Mouse (Mus musculus) urinary bladder, adult 18-20 months (tissue): ENCODE measurements around the gene Pdzd7.
"Not testable (repeated sequence)": the region's sequence is repeated elsewhere in the genome, so short reads cannot be mapped to it uniquely, and the experiment has no call there.

Source experiments
- DNase-seq, 2 experiments: peaks; one replicate each; pipeline ENCODE4 v3.0.0; 2022; ENCODE audit warnings: low spot score in 2 of 2, mixed read lengths in 2 of 2

Gene Pdzd7

DNA sequence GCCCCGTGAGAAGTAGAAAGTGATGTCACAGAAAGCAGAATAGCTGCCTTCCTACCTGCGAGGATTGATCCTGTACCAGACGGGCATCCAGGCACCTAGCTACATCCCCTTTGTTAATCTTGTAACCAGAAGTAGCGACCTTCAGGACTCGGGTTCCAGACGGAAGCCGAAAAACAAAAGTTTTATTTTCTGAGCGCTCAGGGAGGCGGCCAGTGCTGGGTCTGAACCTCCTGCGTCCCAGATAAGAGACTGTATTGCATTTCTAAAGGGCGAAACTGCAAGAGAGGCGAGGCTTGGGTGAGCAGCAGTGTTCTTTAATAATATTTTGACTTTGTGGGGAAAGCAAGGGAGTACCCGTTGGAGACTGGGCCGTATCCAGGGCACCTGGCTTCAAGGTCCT, 13.3 kb upstream of the Pdzd7 start:
- no peak for DNase-seq

DNA sequence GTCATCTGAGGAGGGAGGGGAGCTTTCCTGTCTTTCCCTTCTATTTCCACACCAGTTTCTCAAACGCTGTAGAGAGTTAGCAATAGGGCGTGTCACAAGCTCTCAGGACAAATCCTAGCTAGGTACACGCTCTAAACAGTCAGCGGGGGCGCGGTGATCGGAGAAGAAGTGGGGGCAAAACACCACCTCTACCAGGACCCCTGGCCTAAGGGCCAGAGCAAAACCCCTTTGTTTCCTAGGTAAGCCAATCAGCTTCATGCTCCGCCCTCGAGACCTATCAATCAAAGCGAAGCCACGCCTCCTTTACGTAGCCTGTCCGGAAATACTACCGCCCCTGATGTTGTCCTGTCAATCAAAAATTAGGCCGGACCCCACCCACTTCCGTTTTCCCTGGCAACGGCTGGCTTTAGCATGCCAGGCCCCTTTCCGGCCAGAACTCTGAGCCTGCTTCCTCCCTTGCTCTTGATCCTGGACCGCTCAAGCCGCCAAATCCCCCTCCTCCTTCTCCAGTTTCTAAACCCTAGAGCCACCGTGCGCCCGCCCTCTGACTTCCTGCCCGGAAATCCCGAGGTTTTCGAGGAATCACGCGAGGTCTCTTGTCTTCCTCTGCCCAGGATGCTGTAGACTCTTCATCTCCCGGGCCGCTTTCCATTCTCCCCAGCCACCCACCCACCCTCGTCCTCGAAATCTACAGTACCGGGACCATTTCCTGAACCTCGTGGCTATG, 12.8 kb upstream of the Pdzd7 start:
- peak; percentile 89 to 94 for DNase-seq

DNA sequence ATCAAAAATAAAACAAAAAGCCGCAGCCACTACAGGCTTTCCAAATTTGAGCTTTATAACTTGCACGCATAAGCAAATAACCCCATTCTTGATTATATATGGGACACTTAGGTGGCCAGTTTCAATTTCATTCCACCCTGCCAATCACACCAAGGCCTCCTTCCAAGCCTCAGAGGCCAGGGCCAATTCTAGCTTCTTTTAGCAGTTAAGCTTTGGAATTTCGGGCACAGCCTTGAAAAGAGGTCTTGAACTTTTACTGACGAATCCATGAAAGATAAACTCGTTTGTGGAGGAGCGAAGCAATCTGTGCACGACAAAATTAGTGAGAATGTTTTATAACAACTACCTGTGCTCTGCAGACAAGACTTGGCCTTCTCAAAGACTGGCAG, 12.2 kb upstream of the Pdzd7 start:
- no peak for DNase-seq

DNA sequence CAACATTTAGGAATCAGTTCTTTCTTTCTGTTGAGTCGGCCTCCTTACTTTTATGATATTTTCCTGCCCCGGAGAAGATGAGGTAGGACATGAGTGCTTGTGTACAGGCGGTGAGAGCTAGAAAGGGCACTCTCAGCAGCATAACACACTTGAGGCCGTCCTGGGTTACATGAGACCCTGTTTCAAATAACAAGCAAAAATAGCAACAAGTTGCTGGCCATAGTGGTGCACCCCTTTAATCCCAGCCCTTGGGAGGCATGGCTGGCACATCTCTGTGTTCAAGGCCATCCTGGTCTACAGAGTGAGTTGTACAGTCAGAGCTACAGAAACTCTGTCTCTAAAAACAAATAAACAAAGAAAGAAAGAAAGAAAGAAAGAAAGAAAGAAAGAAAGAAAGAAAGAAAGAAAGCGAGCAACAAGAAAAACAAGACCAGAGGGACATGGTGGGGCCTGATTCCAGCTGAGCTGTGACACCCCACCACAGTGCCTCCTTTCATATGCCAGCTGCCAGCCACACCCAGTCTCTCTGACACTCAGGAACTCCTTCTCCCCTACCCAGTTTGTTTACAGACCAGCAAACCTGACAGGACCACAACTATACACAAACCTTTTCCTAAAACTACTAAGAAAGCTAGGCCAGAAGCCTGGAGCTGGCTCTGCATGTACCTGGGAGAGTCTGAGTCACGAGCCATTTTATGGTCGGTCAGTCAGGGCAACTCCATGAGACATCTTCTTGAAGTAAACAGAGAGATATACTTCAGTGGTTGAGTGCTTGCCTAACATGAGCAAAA, 11.6 kb upstream of the Pdzd7 start:
- DNase-seq, result no peak

DNA sequence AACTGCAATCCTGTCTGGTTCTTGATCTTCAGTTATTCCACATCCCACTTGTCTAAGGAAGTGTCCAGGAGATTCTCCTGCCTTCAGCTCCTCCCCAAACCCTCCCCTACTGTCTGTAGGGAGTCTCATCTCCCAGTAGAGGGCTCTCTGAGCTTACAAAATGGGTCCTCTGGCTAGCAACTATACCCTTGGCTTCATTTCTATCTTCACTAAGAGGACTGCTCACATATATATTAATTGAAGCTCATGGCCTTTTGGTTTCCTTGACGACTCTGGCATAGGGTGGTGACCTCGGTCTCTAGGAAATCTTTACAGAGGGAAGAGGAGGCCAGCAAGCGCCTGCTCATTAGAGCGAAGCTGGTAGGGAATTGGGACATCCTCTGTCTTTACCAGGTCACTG, 10.8 kb upstream of the Pdzd7 start:
- DNase-seq, result no peak

DNA sequence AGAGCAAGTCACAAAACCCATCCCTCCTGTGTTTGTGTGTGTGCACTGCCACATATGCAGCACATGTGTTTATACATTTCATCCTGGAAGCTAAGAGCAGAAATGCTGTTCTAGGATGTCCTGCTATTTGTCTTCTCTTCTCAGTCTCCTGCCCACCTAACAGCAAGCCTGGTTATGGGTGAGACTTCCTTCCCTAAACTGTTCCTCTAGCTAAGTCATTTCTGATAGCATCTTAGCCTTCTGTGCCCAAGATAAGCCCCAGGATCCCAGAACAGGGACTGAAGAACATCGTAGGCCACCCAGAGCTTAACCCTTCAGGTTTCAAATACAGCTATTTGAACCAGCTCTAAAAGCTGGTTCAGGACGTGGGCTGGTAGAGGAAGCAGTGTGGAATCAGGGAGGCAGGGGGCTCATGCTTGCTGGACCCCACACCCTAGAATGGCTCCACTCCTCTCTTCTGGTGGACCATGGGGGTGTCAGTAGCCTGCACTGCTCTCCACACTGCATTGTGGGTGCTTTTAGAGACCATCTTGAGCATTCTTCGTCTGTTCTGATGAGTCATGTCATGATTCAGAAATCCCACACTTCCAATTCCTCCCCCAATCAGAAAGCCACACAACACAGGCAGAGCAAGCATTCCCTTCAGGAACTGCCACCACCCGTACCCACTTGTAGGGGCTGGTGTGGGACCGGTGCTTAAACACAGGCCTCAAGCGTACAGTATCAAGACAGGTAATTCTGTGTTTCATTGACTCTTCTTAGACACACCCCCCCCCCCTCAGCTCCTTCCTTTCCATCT, 9.6 kb upstream of the Pdzd7 start:
- DNase-seq, result no peak

DNA sequence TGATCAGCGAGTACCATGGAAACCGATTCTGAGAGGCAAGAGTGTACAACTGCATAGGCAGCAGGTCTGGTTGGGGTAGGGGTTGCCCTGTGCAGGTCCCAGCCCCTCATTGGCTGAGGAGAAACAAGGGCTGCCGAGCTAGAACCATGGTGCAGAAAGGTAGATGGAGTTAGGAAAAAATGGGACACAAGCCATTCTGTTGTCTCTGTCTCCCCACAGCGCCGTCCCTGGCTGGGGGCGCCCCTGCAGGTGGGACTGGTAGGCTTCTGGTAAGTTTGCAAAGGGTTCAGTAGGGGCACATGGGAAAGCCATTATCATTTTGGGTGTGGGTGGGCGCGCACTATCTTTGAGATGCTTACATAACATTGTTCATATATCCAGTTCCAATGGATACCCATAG, 7.9 kb upstream of the Pdzd7 start:
- no peak for DNase-seq

DNA sequence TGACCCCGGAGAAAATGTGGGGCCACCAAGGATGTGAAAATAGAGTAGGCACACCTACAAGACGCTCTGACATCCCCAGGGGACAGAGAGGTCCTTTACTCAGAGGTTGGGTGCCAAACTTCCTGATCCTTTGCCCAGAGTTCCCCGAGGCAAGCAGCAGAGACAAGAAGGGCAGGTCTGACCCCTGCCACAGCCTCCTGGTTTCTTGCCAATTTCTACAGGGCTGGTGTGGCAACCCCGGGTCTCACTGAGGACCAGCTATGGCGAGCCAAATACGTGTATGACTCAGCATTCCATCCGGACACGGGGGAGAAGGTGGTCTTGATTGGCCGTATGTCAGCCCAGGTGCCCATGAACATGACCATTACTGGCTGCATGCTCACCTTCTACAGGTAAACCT, 4.0 kb upstream of the Pdzd7 start:
- no peak for DNase-seq

DNA sequence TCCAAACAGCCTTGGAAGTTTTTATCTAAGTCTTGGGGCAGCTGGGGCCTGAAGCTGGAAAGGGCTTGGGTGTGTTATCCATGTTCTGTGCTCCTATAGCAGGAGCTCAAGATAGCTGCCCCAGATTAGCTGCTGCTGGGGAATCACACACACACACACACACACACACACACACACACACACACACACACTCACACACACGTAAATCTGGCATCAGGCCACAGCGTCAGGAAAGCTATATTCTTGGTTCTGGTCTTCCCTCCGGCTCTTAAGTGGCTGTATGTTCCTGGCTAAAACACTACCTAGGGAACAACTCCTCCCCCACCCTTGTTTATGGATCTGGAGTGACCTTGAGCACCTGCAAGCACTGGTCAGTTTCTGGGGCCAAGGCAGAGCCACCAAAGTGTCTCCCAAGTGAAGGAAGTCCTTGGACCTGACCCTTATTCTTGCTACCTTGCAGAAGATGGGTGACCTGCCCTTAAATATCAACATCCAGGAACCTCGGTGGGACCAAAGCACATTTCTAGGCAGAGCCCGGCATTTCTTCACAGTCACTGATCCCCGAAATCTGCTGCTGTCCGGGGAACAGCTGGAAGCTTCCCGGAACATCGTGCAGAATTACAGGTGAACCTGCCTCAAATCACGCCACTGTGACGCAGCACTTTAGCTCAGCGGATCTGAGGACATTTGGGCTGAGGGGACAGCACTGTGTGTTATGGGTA, 3.3 kb upstream of the Pdzd7 start:
- no peak for DNase-seq

DNA sequence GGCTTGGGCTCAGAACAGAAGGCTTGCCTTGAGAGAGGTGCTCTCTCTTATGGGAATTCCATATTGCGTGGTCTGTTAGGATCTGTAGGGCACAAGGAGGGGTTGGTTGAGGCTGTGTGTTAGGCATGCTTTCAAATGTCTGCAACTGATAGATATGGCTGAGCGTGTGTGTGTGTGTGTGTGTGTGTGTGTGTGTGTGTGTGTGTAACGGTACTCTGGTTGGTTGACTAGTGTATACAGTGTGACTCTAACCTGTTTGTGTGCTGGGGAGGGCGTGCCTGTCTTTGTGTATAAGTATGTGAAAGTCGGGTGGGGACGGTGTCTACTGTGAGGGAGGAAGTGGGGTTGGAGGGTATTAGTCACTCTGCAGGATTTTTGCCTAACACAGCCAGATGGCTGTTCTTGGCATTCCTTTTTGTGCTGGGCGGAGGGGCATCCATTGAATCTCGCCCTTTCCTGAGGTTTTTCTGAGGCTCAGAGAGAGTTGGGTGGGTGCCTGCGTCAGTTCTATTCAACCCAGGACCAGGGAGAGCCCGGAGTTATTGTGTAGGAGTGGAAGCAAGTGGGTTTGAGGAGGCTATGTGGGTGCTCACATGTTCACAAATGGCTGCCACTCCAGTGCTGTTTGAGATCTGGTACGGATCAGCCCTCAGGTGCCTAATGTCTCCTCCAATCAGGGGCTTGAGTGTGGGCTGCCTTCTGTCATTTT, 2.6 kb upstream of the Pdzd7 start:
- DNase-seq, result peak; percentile 65 to 80

DNA sequence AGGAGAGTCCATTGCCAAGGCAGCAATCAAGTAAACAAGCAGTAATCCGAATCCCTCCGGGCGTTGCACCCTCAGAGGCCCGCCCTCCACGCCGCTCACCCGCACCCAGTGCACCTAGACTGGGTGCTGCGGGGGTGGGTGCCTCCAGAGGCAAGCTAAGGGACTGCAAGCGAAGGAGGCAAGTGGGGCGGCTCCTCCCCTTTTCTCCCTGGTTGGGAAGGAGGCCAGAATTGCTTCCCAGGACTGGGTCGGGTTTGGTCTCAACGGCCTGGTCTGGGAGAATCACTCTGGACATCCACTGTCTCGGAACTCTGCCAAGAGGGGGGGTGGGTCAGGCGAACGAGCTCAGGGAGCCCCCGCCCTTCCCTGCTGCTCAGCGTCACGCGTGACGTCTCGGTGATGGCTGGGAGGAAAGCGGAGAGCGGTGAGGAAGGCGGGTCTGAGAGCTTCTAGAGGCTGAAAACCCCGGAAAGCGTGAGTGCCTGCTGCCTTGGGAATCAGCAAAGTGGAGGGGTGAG, 2.0 kb upstream of the Pdzd7 start, which contains the start of gene Sfxn3:
Sfxn3 (plus strand) TSS at position 87 of the 518 bp plus-strand sequence.
- peak; percentile 88 to 92 for DNase-seq

DNA sequence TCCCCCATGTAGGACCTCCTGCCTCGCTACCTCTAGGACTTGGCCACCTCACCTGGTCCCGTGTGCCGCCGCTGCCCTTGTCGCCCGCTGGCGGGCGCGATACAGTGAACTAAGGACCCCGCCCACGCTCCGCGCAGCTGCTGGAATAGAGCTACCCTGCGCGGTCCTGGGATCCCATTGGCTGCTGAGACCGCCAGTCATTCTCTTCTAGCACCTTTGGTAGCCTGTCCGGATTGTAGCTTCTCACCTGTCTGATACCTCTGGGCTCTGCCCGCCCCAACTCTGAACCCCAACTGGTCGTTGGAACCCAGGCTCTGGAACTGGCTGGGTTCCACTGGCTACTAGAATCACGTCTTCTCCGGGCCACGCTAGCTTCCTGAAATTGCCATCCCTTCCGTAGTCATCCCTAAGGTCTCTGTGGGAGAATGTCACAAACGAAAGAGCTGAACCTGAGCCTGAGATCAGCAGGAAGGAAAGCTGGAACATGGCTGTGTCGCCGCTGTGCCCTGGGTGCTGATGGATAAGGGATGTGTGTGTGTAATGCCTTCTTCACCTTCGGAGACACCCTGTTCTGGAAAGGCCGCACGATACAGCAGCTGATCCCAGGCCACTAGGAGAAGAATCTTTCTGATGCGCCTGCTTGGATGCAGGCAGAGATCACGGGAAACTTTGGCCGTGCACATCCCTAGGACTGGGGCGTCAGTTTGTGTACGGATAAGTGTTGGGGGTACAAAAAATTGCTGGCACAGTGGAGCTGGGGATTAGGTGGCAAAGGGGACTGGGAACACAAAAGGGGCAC, 1.2 kb upstream of the Pdzd7 start:
- DNase-seq, result peak; percentile 81 to 86

DNA sequence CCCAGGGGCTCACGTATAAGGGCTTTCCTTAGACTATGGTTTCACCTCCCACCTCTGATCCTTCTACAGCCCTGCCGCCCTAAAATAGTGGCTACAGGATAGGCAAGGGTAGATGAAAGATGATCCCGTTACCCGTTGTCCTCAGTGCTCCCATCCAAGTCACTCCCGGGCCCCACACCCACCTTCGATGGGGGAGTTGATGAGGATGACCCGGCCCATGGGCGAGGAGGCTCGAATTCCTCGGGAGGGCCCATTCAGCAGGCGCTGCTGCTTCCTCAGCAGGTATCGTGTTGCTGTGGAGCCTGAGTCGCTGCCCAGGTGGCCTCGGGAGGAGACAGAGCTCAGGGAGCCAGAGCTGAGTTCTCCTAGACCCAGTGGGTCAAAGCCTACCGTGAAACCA, 281 bp downstream of the Pdzd7 start:
- no peak for DNase-seq

DNA sequence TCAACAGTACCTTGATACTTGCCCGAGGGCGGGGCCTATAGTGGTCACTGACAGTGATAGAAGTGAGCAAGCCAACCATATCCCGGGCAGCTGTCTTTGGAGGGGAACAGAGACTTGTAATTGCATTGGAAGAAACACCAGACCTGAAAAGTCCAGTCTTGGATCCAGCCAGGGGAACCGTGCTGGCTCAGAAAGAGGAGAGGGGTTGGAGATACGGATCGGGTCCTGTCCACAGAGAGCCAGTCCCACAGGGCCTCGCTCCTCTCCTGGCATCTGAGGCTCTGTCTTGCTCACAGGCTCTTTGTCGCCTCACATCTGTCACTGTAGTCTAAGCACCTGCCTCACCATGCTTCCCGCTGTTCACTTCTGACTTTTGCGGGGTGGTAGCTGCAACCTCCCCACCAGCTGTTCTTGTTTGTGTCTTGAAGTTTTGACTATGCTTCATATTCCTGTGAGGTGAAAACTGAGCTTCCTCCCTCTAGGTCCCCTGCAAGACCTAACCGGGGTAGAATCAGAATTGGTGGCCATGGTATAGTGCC, 1.1 kb downstream of the Pdzd7 start:
- no peak for DNase-seq

DNA sequence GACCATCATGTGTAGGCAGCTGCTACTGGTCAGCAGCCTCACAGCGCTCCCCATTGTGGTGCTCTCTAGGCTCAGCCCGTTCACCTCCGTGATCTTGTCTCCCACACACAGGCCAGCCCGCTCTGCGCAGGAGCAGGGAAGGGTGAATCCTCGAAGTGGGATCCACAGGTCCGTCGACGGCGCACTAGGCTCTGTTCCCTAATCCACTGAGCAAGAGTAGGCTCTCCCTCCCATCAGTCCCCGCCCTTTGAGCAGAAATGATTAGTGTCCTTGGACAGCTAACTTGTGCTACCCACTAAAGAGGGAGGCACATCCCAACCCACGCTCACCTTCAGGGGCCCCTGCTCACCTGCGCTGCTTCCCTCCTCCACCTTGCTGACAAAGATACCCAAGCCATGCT, 5.3 kb downstream of the Pdzd7 start:
- no peak for DNase-seq

DNA sequence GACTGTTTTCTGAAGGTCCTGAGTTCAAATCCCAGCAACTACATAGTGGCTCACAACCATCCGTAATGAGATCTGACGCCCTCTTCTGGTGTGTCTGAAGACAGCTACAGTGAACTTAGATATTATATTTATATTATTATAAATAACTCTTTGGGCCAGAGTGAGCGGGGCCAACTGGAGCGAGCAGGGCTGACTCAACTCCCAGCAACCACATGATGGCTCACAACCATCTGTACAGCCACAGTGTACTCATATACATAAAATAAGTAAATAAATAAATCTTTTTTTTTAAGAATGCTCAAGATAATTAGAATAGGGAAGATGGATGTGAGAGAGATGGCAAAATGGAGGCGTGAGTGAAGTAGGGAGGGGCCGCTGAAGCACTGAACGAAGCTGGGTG, 7.3 kb downstream of the Pdzd7 start:
- not testable (repeated sequence) for DNase-seq

DNA sequence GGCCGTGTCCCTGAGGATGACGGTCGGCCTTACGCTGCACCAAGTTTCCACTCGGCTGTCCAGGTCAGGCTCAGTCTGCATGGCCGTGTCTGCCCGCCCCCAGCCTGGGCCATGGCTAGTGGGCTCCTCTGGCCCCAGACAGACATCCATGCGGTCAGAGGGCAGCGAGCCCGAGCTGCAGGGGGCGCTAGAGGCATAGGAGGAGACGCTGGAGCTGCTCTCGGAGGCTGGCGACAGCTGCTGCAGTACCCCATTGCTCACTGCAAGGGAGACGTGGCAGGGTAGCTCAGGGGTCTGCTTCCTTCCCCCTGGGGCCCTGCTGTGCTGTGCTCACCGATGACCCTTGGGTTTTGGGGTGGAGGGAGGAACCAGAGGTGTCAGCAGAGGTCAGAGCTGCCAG, 8.7 kb downstream of the Pdzd7 start:
- DNase-seq, result peak in 1 of 2 experiments; percentile 63

DNA sequence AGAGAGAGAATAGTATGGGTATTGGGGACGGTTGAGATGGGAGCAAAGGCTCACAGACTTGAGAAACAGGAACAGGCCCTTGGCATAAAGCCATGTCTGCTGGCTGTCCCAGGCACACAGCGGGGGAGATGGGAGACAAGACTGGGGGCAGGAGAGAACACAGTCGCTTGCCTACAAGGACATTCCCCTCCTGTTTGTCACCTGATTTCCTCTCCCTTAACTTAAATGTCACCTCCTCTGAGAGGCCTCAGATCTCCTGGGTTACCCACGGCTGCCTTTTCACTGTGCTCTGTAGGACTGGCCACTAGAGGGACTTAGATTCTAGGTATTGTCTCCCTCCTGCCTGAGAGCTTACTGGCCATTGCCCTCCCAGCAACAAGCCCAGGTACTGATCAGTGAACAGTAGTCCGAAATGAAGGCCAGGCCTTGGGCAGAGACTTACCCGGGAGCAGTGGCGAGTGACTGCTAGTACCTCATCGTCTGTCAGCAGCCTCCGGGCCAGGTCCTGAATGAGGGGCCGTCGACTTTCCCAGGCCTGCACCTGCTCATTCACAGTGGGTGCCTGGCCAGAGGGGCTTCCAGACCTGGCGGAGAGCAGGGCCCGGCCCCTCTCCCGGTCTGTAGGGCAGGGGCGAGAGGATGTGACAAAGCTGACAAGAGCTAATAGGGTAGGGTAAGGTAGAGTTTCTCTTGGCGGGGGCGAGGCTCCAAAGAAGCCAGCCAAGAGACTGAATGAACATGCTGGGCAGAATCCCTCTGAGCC, 12.8 kb downstream of the Pdzd7 start:
- no peak for DNase-seq

DNA sequence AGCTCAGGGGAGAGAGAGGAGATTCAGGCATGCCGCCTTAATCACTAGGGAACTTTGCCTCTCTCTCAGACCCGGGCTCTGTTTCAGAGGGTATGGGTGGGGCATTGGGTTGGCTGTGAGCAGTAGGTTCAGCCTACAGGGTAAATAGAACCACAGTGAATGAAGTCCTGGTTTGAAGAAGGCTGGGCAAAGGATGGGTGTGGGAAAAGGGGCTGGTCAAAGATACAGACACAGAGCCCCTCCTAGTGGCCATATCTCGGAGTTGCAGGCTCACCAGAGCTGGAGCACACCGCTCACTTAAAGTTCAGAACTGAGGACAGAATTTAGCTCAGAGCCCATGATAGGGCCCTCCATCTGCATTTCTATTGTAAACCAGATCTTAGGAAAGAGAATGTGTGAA, 13.7 kb downstream of the Pdzd7 start:
- DNase-seq, result peak; percentile 48 to 69
